14 mouse cellular contexts compared by ENCODE assay signal in genomic region chr9:48340708-48341380, GRCm38 (mm10). TPM values are rescaled to one million over a fixed set of nuclear protein-coding genes. Genes with fewer than 3 reads are reported as not detected.
DNase-seq lines count a peak whose midpoint lies in the region; ATAC-seq and TF ChIP-seq lines count a peak whose summit lies in the region.
"Had no signal": no experiment of that assay in that cellular context is flagged by ENCODE, and none has a peak within 500 bp of the region (broad histone marks: within the 10 kb centered on the region; RNA-seq: fewer than 3 reads in every experiment).

No protein-coding gene starts in this region.

- 65% methylated on average over 10 of the region's 10 CpGs for WGBS in heart, embryonic 10.5 days
- 58% methylated on average over 10 of the region's 10 CpGs for WGBS in lung, postnatal 0 days
- WGBS in liver, adult 2 months, result 39% methylated on average over 10 of the region's 10 CpGs

- peak; percentile 21; the same call in 1 of the 2 replicates for ATAC-seq in lung, postnatal 0 days
- ATAC-seq: forebrain, embryonic 15.5 days; hindbrain, embryonic 16.5 days had no signal

- H3K36me3 ChIP-seq in heart, embryonic 10.5 days, result no peaks in the 10 kb centered on the region
- no peaks in the 10 kb centered on the region for H3K36me3 ChIP-seq in lung, postnatal 0 days (ENCODE audit: insufficient read depth, low read length)
- H3K36me3 ChIP-seq in liver, adult 2 months (ENCODE audit: control insufficient read depth, insufficient read depth, low read length), result no peaks in the 10 kb centered on the region
- H3K36me3 ChIP-seq: forebrain, embryonic 15.5 days; midbrain, embryonic 12.5 days; neural tube, embryonic 12.5 days had no signal

- intact Hi-C loops in heart, postnatal 14 days (cut with DNase I), result no loop called here
- intact Hi-C loops in left cerebral cortex, postnatal 14 days (cut with DNase I), result no loop called here

- TF ChIP-seq POLR2A in liver, adult 2 months (IDR thresholded peaks at IDR 0.05; ENCODE audit: extremely low read depth, insufficient read depth, low read length), result no peak

- peak overlapping the region; percentile 36; the same call in 1 of the 2 replicates for H3K4me3 ChIP-seq in heart, embryonic 10.5 days
- no peak overlapping the region for H3K4me3 ChIP-seq in lung, postnatal 0 days (ENCODE audit: low read depth, low read length)
- peak overlapping the region; percentile 28 for H3K4me3 ChIP-seq in liver, adult 2 months (ENCODE audit: insufficient read depth, low read depth, low read length)
- H3K4me3 ChIP-seq: forebrain, embryonic 15.5 days; midbrain, embryonic 12.5 days; neural tube, embryonic 12.5 days had no signal

- H3K79me2 ChIP-seq in liver, adult 2 months (ENCODE audit: control insufficient read depth, insufficient read depth, low read length), result no peaks in the 10 kb centered on the region

- DNase-seq in heart, embryonic 10.5 days (ENCODE audit: low spot score), result peak; percentile 78
- DNase-seq in heart, postnatal 14 days, result no peak
- no peak for DNase-seq in lung, postnatal 0 days (ENCODE audit: low spot score)
- no peak for DNase-seq in lung, postnatal 25 days (ENCODE audit: low spot score)
- peak; percentile 75 for DNase-seq in liver, adult 2 months (ENCODE audit: extremely low read depth, low read depth, low spot score)
- peak; percentile 51 to 71 for DNase-seq in spleen, postnatal 36 days (ENCODE audit: low spot score in 2 of 2)
- DNase-seq in left cerebral cortex, postnatal 14 days (ENCODE audit: low spot score in 2 of 2), result no peak
- no peak for DNase-seq in frontal cortex, postnatal 10 days (ENCODE audit: low spot score in 2 of 2)
- DNase-seq: cerebellum, adult 11 months; left cerebral cortex, postnatal 4 days had no signal

- H3K4me1 ChIP-seq in heart, embryonic 10.5 days, result peaks cover 5% of the 10 kb centered on the region; the same call in 1 of the 2 replicates
- no peaks in the 10 kb centered on the region for H3K4me1 ChIP-seq in lung, postnatal 0 days (ENCODE audit: insufficient read depth, low read depth, low read length)
- H3K4me1 ChIP-seq in liver, adult 2 months (ENCODE audit: control insufficient read depth, insufficient read depth, low read length), result peaks cover 12% of the 10 kb centered on the region
- H3K4me1 ChIP-seq: forebrain, embryonic 15.5 days; neural tube, embryonic 12.5 days had no signal

- no peak overlapping the region for H3K9ac ChIP-seq in lung, postnatal 0 days (replicated peaks; ENCODE audit: low read depth)
- H3K9ac ChIP-seq in liver, adult 2 months (ENCODE audit: low read depth, low read length), result peak overlapping the region; percentile 54; the same call in 1 of the 2 replicates
- H3K9ac ChIP-seq: forebrain, embryonic 15.5 days; midbrain, embryonic 12.5 days; neural tube, embryonic 12.5 days had no signal

- H3K27ac ChIP-seq in heart, embryonic 10.5 days, result peak overlapping the region; percentile 42; the same call in 1 of the 2 replicates
- H3K27ac ChIP-seq in lung, postnatal 0 days (ENCODE audit: low read length), result no peak overlapping the region
- no peak overlapping the region for H3K27ac ChIP-seq in liver, adult 2 months (replicated peaks; ENCODE audit: insufficient read depth, low read depth, low read length)
- H3K27ac ChIP-seq: forebrain, embryonic 15.5 days; midbrain, embryonic 12.5 days; neural tube, embryonic 12.5 days had no signal

- H3K9me3 ChIP-seq in heart, embryonic 10.5 days, result no peaks in the 10 kb centered on the region
- no peaks in the 10 kb centered on the region for H3K9me3 ChIP-seq in lung, postnatal 0 days (ENCODE audit: low read length)
- H3K9me3 ChIP-seq: forebrain, embryonic 15.5 days; midbrain, embryonic 12.5 days; neural tube, embryonic 12.5 days had no signal

- no peak for TF ChIP-seq CTCF in lung, postnatal 0 days (IDR thresholded peaks at IDR 0.05)
- TF ChIP-seq CTCF in liver, adult 2 months (IDR thresholded peaks at IDR 0.05; ENCODE audit: low read depth, low read length), result no peak

- no peak overlapping the region for H3K4me2 ChIP-seq in lung, postnatal 0 days (replicated peaks; ENCODE audit: low read depth, low read length)
- H3K4me2 ChIP-seq: forebrain, embryonic 15.5 days; midbrain, embryonic 12.5 days; neural tube, embryonic 12.5 days had no signal

- no peaks in the 10 kb centered on the region for H3K27me3 ChIP-seq in heart, embryonic 10.5 days (ENCODE audit: insufficient read depth, poor library complexity, severe bottlenecking)
- H3K27me3 ChIP-seq in lung, postnatal 0 days (replicated peaks; ENCODE audit: insufficient read depth, low read length), result no peaks in the 10 kb centered on the region
- no peaks in the 10 kb centered on the region for H3K27me3 ChIP-seq in liver, adult 2 months (ENCODE audit: control insufficient read depth, insufficient read depth, low read length)
- H3K27me3 ChIP-seq: forebrain, embryonic 15.5 days; midbrain, embryonic 12.5 days; neural tube, embryonic 12.5 days had no signal

- no peak for TF ChIP-seq EP300 in lung, postnatal 0 days (IDR thresholded peaks at IDR 0.05)

RNA-seq across cellular contexts. Expression of gene Nxpe2, which starts 12.4 kb away (rescaled TPM):
- polyA plus RNA-seq in heart, embryonic 10.5 days (2016; fragmentation: Nextera tagmentation; extraction: Ambion mirVana), result 2.3 and 2.9 TPM in 2 replicates
- total RNA-seq in heart, postnatal 14 days (2021), result 1 to 10 TPM; 2.3 to 2.5 TPM
- 3.5 and 4.4 TPM in 2 replicates for polyA plus RNA-seq in lung, postnatal 0 days (2015; fragmentation: Nextera tagmentation; extraction: Ambion mirVana)
- total RNA-seq in liver, adult 2 months (2014; rRNA removed), result 8.7 and 21.4 TPM in 2 replicates
- polyA plus RNA-seq in liver, adult 2 months (2012; rRNA removed), result 11.7 and 12.6 TPM in 2 replicates
- under 1 TPM; 0.13 to 0.33 TPM for total RNA-seq in left cerebral cortex, postnatal 14 days (2021)

Comparison
In these comparisons a context has a peak if more than half of its experiments do, and no peak if none do; other contexts are left out.
1. DNase-seq: peak in heart, embryonic 10.5 days (single experiment), liver, adult 2 months (single experiment) and spleen, postnatal 36 days (2 of 2); none in heart, postnatal 14 days (0 of 2), lung, postnatal 0 days (single experiment), lung, postnatal 25 days (single experiment), left cerebral cortex, postnatal 14 days (0 of 2) and frontal cortex, postnatal 10 days (0 of 2).